ENCODE assay signal across 17 mouse cellular contexts in the genomic region with DNA sequence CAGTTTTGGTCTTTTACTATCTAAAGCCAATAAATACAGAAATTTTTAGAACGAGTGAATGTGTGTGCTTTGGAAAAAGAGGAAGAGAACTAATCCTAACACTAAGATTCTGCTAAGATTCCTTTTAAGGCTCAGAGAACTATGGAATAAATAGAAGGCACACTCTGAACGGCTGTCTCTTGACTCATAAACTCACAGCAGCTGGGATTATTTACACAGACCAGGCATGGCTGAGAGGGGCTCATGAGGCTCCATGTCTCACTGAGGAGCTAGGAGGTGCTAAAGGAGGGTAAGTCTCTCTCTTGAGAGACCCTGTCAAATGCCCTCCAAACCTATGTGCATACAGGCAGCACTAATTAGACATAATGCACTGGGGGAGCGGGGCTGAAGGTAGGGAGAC.
DNase-seq lines count a peak whose midpoint lies in the region; ATAC-seq and TF ChIP-seq lines count a peak whose summit lies in the region.
"Had no signal": no experiment of that assay in that cellular context is flagged by ENCODE, and none has a peak within 500 bp of the region (broad histone marks: within the 10 kb centered on the region; RNA-seq: fewer than 3 reads in every experiment).

No protein-coding gene starts in this region.

- no peaks in the 10 kb centered on the region for H3K27me3 ChIP-seq in embryonic facial prominence, embryonic 11.5 days (ENCODE audit: control insufficient read depth, insufficient read depth, low read length)
- H3K27me3 ChIP-seq in embryonic facial prominence, embryonic 10.5 days (replicated peaks; ENCODE audit: low read depth, poor library complexity, severe bottlenecking), result no peaks in the 10 kb centered on the region
- H3K27me3 ChIP-seq in kidney, embryonic 16.5 days (ENCODE audit: insufficient read depth, low read length), result no peaks in the 10 kb centered on the region
- H3K27me3 ChIP-seq in midbrain, embryonic 13.5 days, result no peaks in the 10 kb centered on the region
- H3K27me3 ChIP-seq in midbrain, postnatal 0 days (ENCODE audit: insufficient read depth, low read length), result no peaks in the 10 kb centered on the region
- H3K27me3 ChIP-seq in forebrain, postnatal 0 days (ENCODE audit: insufficient read depth, low read length), result no peaks in the 10 kb centered on the region
- H3K27me3 ChIP-seq: hindbrain, embryonic 13.5 days; midbrain, embryonic 15.5 days; neural tube, embryonic 12.5 days had no signal

- peak; percentile 37 for DNase-seq in embryonic facial prominence, embryonic 11.5 days (ENCODE audit: low spot score)
- no peak for DNase-seq in embryonic facial prominence, embryonic 10.5 days (ENCODE audit: low spot score)
- no peak for DNase-seq in kidney, postnatal 36 days
- no peak for DNase-seq in midbrain, postnatal 0 days (ENCODE audit: low spot score)
- DNase-seq in forebrain, postnatal 0 days, result no peak
- no peak for DNase-seq in right cerebral cortex, adult 18-20 months
- DNase-seq: cerebellum, adult 8-10 months; kidney, adult 9 months; layer of hippocampus, adult 9-11 months; thymus, postnatal 14 days had no signal

- no peak for ATAC-seq in embryonic facial prominence, embryonic 11.5 days (replicated peaks; ENCODE audit: insufficient number of reproducible peaks, low FRiP score, low TSS enrichment, low read depth)
- ATAC-seq in kidney, embryonic 16.5 days (ENCODE audit: low FRiP score, low TSS enrichment), result 0 out of 2 replicates have a peak, but pooled peaks have one; percentile 63
- ATAC-seq in midbrain, embryonic 13.5 days, result 0 out of 2 replicates have a peak, but pooled peaks have one; percentile 34
- ATAC-seq in midbrain, postnatal 0 days (ENCODE audit: low FRiP score), result no peak
- no peak for ATAC-seq in forebrain, postnatal 0 days
- ATAC-seq: midbrain, embryonic 15.5 days had no signal

- H3K27ac ChIP-seq in embryonic facial prominence, embryonic 11.5 days (replicated peaks; ENCODE audit: low read depth, low read length), result no peak overlapping the region
- no peak overlapping the region for H3K27ac ChIP-seq in embryonic facial prominence, embryonic 10.5 days (replicated peaks)
- H3K27ac ChIP-seq in kidney, embryonic 16.5 days (ENCODE audit: low read length), result no peak overlapping the region
- no peak overlapping the region for H3K27ac ChIP-seq in midbrain, embryonic 13.5 days
- no peak overlapping the region for H3K27ac ChIP-seq in midbrain, postnatal 0 days (ENCODE audit: low read depth, low read length)
- no peak overlapping the region for H3K27ac ChIP-seq in forebrain, postnatal 0 days (ENCODE audit: low read depth, low read length)
- H3K27ac ChIP-seq: hindbrain, embryonic 13.5 days; liver, embryonic 14.5 days; macrophage; midbrain, embryonic 15.5 days; neural tube, embryonic 12.5 days had no signal

- no peaks in the 10 kb centered on the region for H3K9me3 ChIP-seq in embryonic facial prominence, embryonic 11.5 days (replicated peaks; ENCODE audit: control insufficient read depth, low read length)
- H3K9me3 ChIP-seq in embryonic facial prominence, embryonic 10.5 days, result no peaks in the 10 kb centered on the region
- no peaks in the 10 kb centered on the region for H3K9me3 ChIP-seq in kidney, embryonic 16.5 days (ENCODE audit: low read length)
- no peaks in the 10 kb centered on the region for H3K9me3 ChIP-seq in midbrain, embryonic 13.5 days
- H3K9me3 ChIP-seq in midbrain, postnatal 0 days (ENCODE audit: low read length), result no peaks in the 10 kb centered on the region
- no peaks in the 10 kb centered on the region for H3K9me3 ChIP-seq in forebrain, postnatal 0 days (ENCODE audit: low read length)
- H3K9me3 ChIP-seq: hindbrain, embryonic 13.5 days; midbrain, embryonic 15.5 days; neural tube, embryonic 12.5 days had no signal

- no peak for TF ChIP-seq CTCF in midbrain, postnatal 0 days (IDR thresholded peaks at IDR 0.05)
- no peak for TF ChIP-seq CTCF in forebrain, postnatal 0 days (IDR thresholded peaks at IDR 0.05; ENCODE audit: low read depth)

- no peak overlapping the region for H3K4me3 ChIP-seq in embryonic facial prominence, embryonic 11.5 days (ENCODE audit: low read depth, low read length)
- H3K4me3 ChIP-seq in embryonic facial prominence, embryonic 10.5 days, result no peak overlapping the region
- no peak overlapping the region for H3K4me3 ChIP-seq in kidney, embryonic 16.5 days (ENCODE audit: low read length)
- H3K4me3 ChIP-seq in midbrain, embryonic 13.5 days (replicated peaks), result no peak overlapping the region
- H3K4me3 ChIP-seq in midbrain, postnatal 0 days (ENCODE audit: low read depth, low read length), result no peak overlapping the region
- no peak overlapping the region for H3K4me3 ChIP-seq in forebrain, postnatal 0 days (ENCODE audit: low read depth, low read length)
- H3K4me3 ChIP-seq: hindbrain, embryonic 13.5 days; midbrain, embryonic 15.5 days; neural tube, embryonic 12.5 days had no signal

- 59% methylated on average over 3 of the region's 3 CpGs for WGBS in embryonic facial prominence, embryonic 11.5 days
- 69% methylated on average over 3 of the region's 3 CpGs for WGBS in embryonic facial prominence, embryonic 10.5 days
- WGBS in kidney, embryonic 16.5 days, result 44% methylated on average over 3 of the region's 3 CpGs
- 69% methylated on average over 3 of the region's 3 CpGs for WGBS in midbrain, embryonic 13.5 days
- WGBS in midbrain, postnatal 0 days, result 60% methylated on average over 3 of the region's 3 CpGs
- 58% methylated on average over 3 of the region's 3 CpGs for WGBS in forebrain, postnatal 0 days

- H3K9ac ChIP-seq in embryonic facial prominence, embryonic 11.5 days (replicated peaks; ENCODE audit: low read length), result no peak overlapping the region
- 0 out of 2 replicates have a peak overlapping the region, but pooled peaks have one; percentile 24 for H3K9ac ChIP-seq in kidney, embryonic 16.5 days (replicated peaks; ENCODE audit: low read length)
- no peak overlapping the region for H3K9ac ChIP-seq in midbrain, embryonic 13.5 days (replicated peaks)
- no peak overlapping the region for H3K9ac ChIP-seq in midbrain, postnatal 0 days (replicated peaks; ENCODE audit: low read length, poor library complexity, severe bottlenecking)
- H3K9ac ChIP-seq in forebrain, postnatal 0 days, result no peak overlapping the region
- H3K9ac ChIP-seq: hindbrain, embryonic 13.5 days; liver, embryonic 14.5 days; midbrain, embryonic 15.5 days; neural tube, embryonic 12.5 days had no signal

- no peaks in the 10 kb centered on the region for H3K36me3 ChIP-seq in embryonic facial prominence, embryonic 11.5 days (replicated peaks; ENCODE audit: control insufficient read depth, insufficient read depth, low read depth, low read length)
- no peaks in the 10 kb centered on the region for H3K36me3 ChIP-seq in embryonic facial prominence, embryonic 10.5 days (replicated peaks)
- H3K36me3 ChIP-seq in kidney, embryonic 16.5 days (ENCODE audit: insufficient read depth, low read length), result no peaks in the 10 kb centered on the region
- H3K36me3 ChIP-seq in midbrain, embryonic 13.5 days, result no peaks in the 10 kb centered on the region
- H3K36me3 ChIP-seq in midbrain, postnatal 0 days (ENCODE audit: insufficient read depth, low read length), result no peaks in the 10 kb centered on the region
- H3K36me3 ChIP-seq in forebrain, postnatal 0 days (ENCODE audit: insufficient read depth), result no peaks in the 10 kb centered on the region
- H3K36me3 ChIP-seq: hindbrain, embryonic 13.5 days; midbrain, embryonic 15.5 days; neural tube, embryonic 12.5 days had no signal

- no peak overlapping the region for H3K4me2 ChIP-seq in embryonic facial prominence, embryonic 11.5 days (ENCODE audit: low read depth, low read length)
- H3K4me2 ChIP-seq in kidney, embryonic 16.5 days (replicated peaks; ENCODE audit: low read depth, low read length), result 0 out of 2 replicates have a peak overlapping the region, but pooled peaks have one; percentile 2
- no peak overlapping the region for H3K4me2 ChIP-seq in midbrain, embryonic 13.5 days (replicated peaks)
- no peak overlapping the region for H3K4me2 ChIP-seq in midbrain, postnatal 0 days (ENCODE audit: low read depth, low read length, poor library complexity, severe bottlenecking)
- H3K4me2 ChIP-seq in forebrain, postnatal 0 days (ENCODE audit: low read depth), result no peak overlapping the region
- H3K4me2 ChIP-seq: hindbrain, embryonic 13.5 days; midbrain, embryonic 15.5 days; neural tube, embryonic 12.5 days had no signal

- H3K4me1 ChIP-seq in embryonic facial prominence, embryonic 11.5 days (ENCODE audit: control insufficient read depth, insufficient read depth, low read length), result no peaks in the 10 kb centered on the region
- peaks cover 9% of the 10 kb centered on the region for H3K4me1 ChIP-seq in embryonic facial prominence, embryonic 10.5 days
- H3K4me1 ChIP-seq in kidney, embryonic 16.5 days (ENCODE audit: insufficient read depth, low read length), result peaks cover 35% of the 10 kb centered on the region
- peaks cover 20% of the 10 kb centered on the region for H3K4me1 ChIP-seq in midbrain, embryonic 13.5 days (replicated peaks)
- peaks cover 10% of the 10 kb centered on the region; the same call in 1 of the 2 replicates for H3K4me1 ChIP-seq in midbrain, postnatal 0 days (ENCODE audit: insufficient read depth, low read length)
- 0 out of 2 replicates have a peak, but pooled peaks cover 3% of the 10 kb centered on the region for H3K4me1 ChIP-seq in forebrain, postnatal 0 days (ENCODE audit: insufficient read depth)

Comparison
In these comparisons a context has a peak if more than half of its experiments do, and no peak if none do; other contexts are left out.
1. ATAC-seq: peak in kidney, embryonic 16.5 days (single experiment) and midbrain, embryonic 13.5 days (single experiment); none in embryonic facial prominence, embryonic 11.5 days (single experiment), midbrain, postnatal 0 days (single experiment) and forebrain, postnatal 0 days (single experiment).